Mouse (Mus musculus): ENCODE measurements at regions not wholly inside any gene's neighbourhood (a gene's known extent, or its start where the extent isn't known, plus 50 kb on each side); places are given as distances from the start of the nearest gene placed in this dataset.

GRCm38 (mm10) chr1:119364901-119365300 is 57.1 kb downstream of the Inhbb start:
- H3K4me3 ChIP-seq = no peak overlapping the region
- H3K4me2 ChIP-seq = no peak overlapping the region
- H3K9ac ChIP-seq = no peak overlapping the region
- H3K36me3 ChIP-seq = no peaks in the 10 kb centered on the region
- no peak for ATAC-seq (ENCODE audit: insufficient number of reproducible peaks, low FRiP score)
- no peak overlapping the region for H3K27ac ChIP-seq (ENCODE audit: poor library complexity, severe bottlenecking)
- no peaks in the 10 kb centered on the region for H3K4me1 ChIP-seq (replicated peaks)
- no peaks in the 10 kb centered on the region for H3K27me3 ChIP-seq (replicated peaks)
- H3K9me3 ChIP-seq (replicated peaks) = peaks cover 8% of the 10 kb centered on the region; the same call in 1 of the 2 replicates

GRCm38 (mm10) chr1:119358096-119358495 is 64.0 kb downstream of the Inhbb start:
- no peaks in the 10 kb centered on the region for H3K4me1 ChIP-seq (replicated peaks)
- WGBS = 81% methylated on average over 1 of the region's 1 CpGs
- peaks cover 11% of the 10 kb centered on the region for H3K9me3 ChIP-seq (replicated peaks)
- no peak overlapping the region for H3K9ac ChIP-seq
- H3K4me3 ChIP-seq = no peak overlapping the region
- no peaks in the 10 kb centered on the region for H3K36me3 ChIP-seq
- no peak overlapping the region for H3K4me2 ChIP-seq
- H3K27me3 ChIP-seq (replicated peaks) = no peaks in the 10 kb centered on the region
- no peak for ATAC-seq (ENCODE audit: insufficient number of reproducible peaks, low FRiP score)
- H3K27ac ChIP-seq (ENCODE audit: poor library complexity, severe bottlenecking) = no peak overlapping the region

- Histone ChIP-seq H3K9me3 (replicated peaks) (peaks cover 5% of the 10 kb centered on the region), H3K4me3 (no peak overlapping the region), H3K27ac (ENCODE audit: poor library complexity, severe bottlenecking) (no peak overlapping the region), H3K36me3 (no peaks in the 10 kb centered on the region), H3K4me2 (no peak overlapping the region), H3K9ac (no peak overlapping the region), H3K27me3 (replicated peaks) (no peaks in the 10 kb centered on the region), H3K4me1 (replicated peaks) (no peaks in the 10 kb centered on the region)
- ATAC-seq (ENCODE audit: insufficient number of reproducible peaks, low FRiP score) = no peak
- 52% methylated on average over 1 of the region's 1 CpGs for WGBS
Observed at GRCm38 (mm10) chr1:119356916-119357315, 65.1 kb downstream of the Inhbb start.

- ATAC-seq (ENCODE audit: insufficient number of reproducible peaks, low FRiP score) = no peak
- no peak overlapping the region for H3K27ac ChIP-seq (ENCODE audit: poor library complexity, severe bottlenecking)
Observed at GRCm38 (mm10) chr1:119355456-119355855, 66.6 kb downstream of the Inhbb start.

GRCm38 (mm10) chr1:119351567-119351966 is 70.5 kb downstream of the Inhbb start:
- no peaks in the 10 kb centered on the region for H3K36me3 ChIP-seq
- 91% methylated on average over 8 of the region's 8 CpGs for WGBS
- no peaks in the 10 kb centered on the region; the same call in 1 of the 2 replicates for H3K9me3 ChIP-seq (replicated peaks)
- H3K4me1 ChIP-seq (replicated peaks) = peaks cover 9% of the 10 kb centered on the region
- H3K27ac ChIP-seq (ENCODE audit: poor library complexity, severe bottlenecking) = no peak overlapping the region
- H3K4me3 ChIP-seq = no peak overlapping the region
- H3K4me2 ChIP-seq = no peak overlapping the region
- H3K9ac ChIP-seq = no peak overlapping the region
- H3K27me3 ChIP-seq (replicated peaks) = no peaks in the 10 kb centered on the region
- ATAC-seq (ENCODE audit: insufficient number of reproducible peaks, low FRiP score) = no peak

More at GRCm38 (mm10) chr1:119355456-119355855, 66.6 kb downstream of the Inhbb start:
- Histone ChIP-seq H3K4me3 (no peak overlapping the region), H3K36me3 (no peaks in the 10 kb centered on the region), H3K9me3 (replicated peaks) (peaks cover 3% of the 10 kb centered on the region), H3K27me3 (replicated peaks) (no peaks in the 10 kb centered on the region), H3K9ac (no peak overlapping the region), H3K4me1 (replicated peaks) (no peaks in the 10 kb centered on the region), H3K4me2 (no peak overlapping the region)
- WGBS = 73% methylated on average over 5 of the region's 5 CpGs

GRCm38 (mm10) chr1:119350846-119351245 is 71.2 kb downstream of the Inhbb start:
- Histone ChIP-seq H3K27me3 (replicated peaks) (no peaks in the 10 kb centered on the region), H3K9me3 (replicated peaks) (no peaks in the 10 kb centered on the region; the same call in 1 of the 2 replicates), H3K9ac (no peak overlapping the region), H3K4me1 (replicated peaks) (peaks cover 9% of the 10 kb centered on the region), H3K36me3 (no peaks in the 10 kb centered on the region), H3K4me3 (no peak overlapping the region), H3K27ac (ENCODE audit: poor library complexity, severe bottlenecking) (no peak overlapping the region), H3K4me2 (no peak overlapping the region)
- ATAC-seq (ENCODE audit: insufficient number of reproducible peaks, low FRiP score) = no peak
- 92% methylated on average over 4 of the region's 4 CpGs for WGBS

DNA sequence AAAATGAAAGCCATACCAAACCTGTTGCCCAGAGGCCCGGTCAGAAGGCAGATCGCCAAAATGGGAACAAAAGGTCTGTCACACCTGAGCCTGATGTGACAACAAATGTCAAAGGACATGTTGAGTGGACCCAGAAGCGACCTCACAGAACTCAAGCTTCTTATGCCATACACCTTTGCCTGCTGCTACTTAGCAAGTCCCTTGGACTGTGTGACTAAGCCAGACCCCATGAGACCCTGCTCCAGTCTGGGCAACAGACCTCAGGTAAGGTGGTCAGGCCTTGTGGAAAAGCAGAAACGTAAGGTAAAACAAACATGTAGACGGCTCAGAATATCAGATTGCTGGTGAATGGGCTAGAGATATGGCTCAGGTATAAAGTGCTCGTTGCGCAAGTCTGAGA is 71.8 kb downstream of the Inhbb start:
- 84% methylated on average over 7 of the region's 7 CpGs for WGBS
- H3K27me3 ChIP-seq (replicated peaks) = no peaks in the 10 kb centered on the region
- no peaks in the 10 kb centered on the region; the same call in 1 of the 2 replicates for H3K9me3 ChIP-seq (replicated peaks)
- no peak overlapping the region for H3K4me2 ChIP-seq
- no peak for ATAC-seq (ENCODE audit: insufficient number of reproducible peaks, low FRiP score)
- H3K27ac ChIP-seq (ENCODE audit: poor library complexity, severe bottlenecking) = no peak overlapping the region
- H3K9ac ChIP-seq = no peak overlapping the region
- no peaks in the 10 kb centered on the region for H3K36me3 ChIP-seq
- no peak overlapping the region for H3K4me3 ChIP-seq
- peaks cover 9% of the 10 kb centered on the region for H3K4me1 ChIP-seq (replicated peaks)

- WGBS = 22% methylated on average over 18 of the region's 18 CpGs
- Histone ChIP-seq H3K4me1 (replicated peaks) (peaks cover 15% of the 10 kb centered on the region), H3K4me3 (no peak overlapping the region), H3K9ac (no peak overlapping the region), H3K9me3 (replicated peaks) (no peaks in the 10 kb centered on the region), H3K27ac (ENCODE audit: poor library complexity, severe bottlenecking) (no peak overlapping the region), H3K36me3 (no peaks in the 10 kb centered on the region), H3K27me3 (replicated peaks) (no peaks in the 10 kb centered on the region), H3K4me2 (peak overlapping the region; percentile 15)
- ATAC-seq (ENCODE audit: insufficient number of reproducible peaks, low FRiP score) = peak; percentile 48; the same call in 1 of the 2 replicates
Observed at GRCm38 (mm10) chr1:119348456-119349208, 73.4 kb downstream of the Inhbb start.

DNA sequence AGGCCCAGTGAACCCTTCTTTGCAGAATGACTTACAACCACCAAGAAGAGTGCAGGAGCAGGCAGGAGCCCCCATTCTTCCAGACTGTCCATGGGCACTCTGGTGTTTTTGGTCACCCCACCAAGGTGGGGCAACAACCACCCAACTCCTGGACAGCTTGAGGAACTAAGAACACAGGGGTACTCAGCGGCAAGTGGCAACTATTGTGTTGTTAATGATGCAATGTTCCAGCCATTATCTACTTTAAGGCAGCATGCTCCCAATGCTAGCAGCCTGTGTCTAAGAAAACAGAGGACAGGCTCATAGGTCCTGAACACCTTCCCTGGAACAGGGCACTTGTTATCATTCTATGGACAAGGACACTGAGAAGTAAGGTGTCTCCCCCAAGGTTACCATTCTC is 74.3 kb downstream of the Inhbb start:
- no peak overlapping the region for H3K9ac ChIP-seq
- no peak overlapping the region for H3K4me3 ChIP-seq
- no peak for ATAC-seq (ENCODE audit: insufficient number of reproducible peaks, low FRiP score)
- H3K27ac ChIP-seq (ENCODE audit: poor library complexity, severe bottlenecking) = no peak overlapping the region
- peaks cover 16% of the 10 kb centered on the region for H3K4me1 ChIP-seq (replicated peaks)
- H3K4me2 ChIP-seq = no peak overlapping the region
- 90% methylated on average over 1 of the region's 1 CpGs for WGBS
- no peaks in the 10 kb centered on the region for H3K9me3 ChIP-seq (replicated peaks)
- no peaks in the 10 kb centered on the region for H3K36me3 ChIP-seq
- H3K27me3 ChIP-seq (replicated peaks) = no peaks in the 10 kb centered on the region

GRCm38 (mm10) chr1:119346634-119347155 is 75.4 kb downstream of the Inhbb start:
- no peaks in the 10 kb centered on the region for H3K36me3 ChIP-seq
- no peaks in the 10 kb centered on the region for H3K27me3 ChIP-seq (replicated peaks)
- H3K4me1 ChIP-seq (replicated peaks) = peaks cover 16% of the 10 kb centered on the region
- H3K9ac ChIP-seq = no peak overlapping the region
- no peaks in the 10 kb centered on the region for H3K9me3 ChIP-seq (replicated peaks)
- H3K27ac ChIP-seq (ENCODE audit: poor library complexity, severe bottlenecking) = no peak overlapping the region
- H3K4me3 ChIP-seq = no peak overlapping the region
- H3K4me2 ChIP-seq = no peak overlapping the region
- 72% methylated on average over 5 of the region's 5 CpGs for WGBS
- ATAC-seq (ENCODE audit: insufficient number of reproducible peaks, low FRiP score) = no peak

GRCm38 (mm10) chr1:119345115-119345791 is 76.8 kb downstream of the Inhbb start:
- Histone ChIP-seq H3K27me3 (replicated peaks) (no peaks in the 10 kb centered on the region), H3K4me1 (replicated peaks) (peaks cover 16% of the 10 kb centered on the region), H3K4me2 (no peak overlapping the region), H3K9ac (no peak overlapping the region), H3K36me3 (no peaks in the 10 kb centered on the region), H3K27ac (ENCODE audit: poor library complexity, severe bottlenecking) (no peak overlapping the region), H3K4me3 (no peak overlapping the region), H3K9me3 (replicated peaks) (no peaks in the 10 kb centered on the region)
- no peak for ATAC-seq (ENCODE audit: insufficient number of reproducible peaks, low FRiP score)
- 50% methylated on average over 7 of the region's 7 CpGs for WGBS

All from heart, embryonic 12.5 days (tissue).